Mouse (Mus musculus) cerebellum, postnatal 36 days (tissue): ENCODE results near the gene Fnd3c2.
"Not testable (repeated sequence)": the region's sequence is repeated elsewhere in the genome, so short reads cannot be mapped to it uniquely, and the experiment has no call there.

ENCODE experiments used
- DNase-seq, 2 experiments: peaks; one replicate each; pipeline ENCODE4 v3.0.0; 2021 to 2022; ENCODE audit warnings: mixed read lengths in 2 of 2

Gene Fnd3c2

DNA sequence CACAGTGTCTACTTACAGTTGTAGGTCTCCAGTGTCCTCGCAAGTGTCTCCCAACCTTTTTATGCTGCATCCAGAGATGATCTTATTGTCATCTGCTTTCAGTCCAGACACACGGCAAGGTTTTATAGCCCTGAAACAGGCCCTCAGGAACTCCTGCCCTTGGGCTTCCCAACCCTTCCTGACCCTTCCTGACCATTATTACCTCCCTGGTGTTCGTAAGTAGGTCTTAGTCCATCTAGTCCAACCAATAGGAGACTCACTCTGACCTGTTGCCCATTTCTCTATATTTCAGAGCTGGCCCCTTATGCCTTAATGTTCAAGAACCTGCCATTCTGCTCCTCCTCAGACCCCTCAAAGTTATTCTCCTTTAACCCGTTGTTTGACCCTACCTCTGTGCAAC, at the start of gene Fnd3c2:
Gene Fnd3c2 (minus strand): TSS at position 101 of the 400 bp plus-strand sequence.
- no peak for DNase-seq

DNA sequence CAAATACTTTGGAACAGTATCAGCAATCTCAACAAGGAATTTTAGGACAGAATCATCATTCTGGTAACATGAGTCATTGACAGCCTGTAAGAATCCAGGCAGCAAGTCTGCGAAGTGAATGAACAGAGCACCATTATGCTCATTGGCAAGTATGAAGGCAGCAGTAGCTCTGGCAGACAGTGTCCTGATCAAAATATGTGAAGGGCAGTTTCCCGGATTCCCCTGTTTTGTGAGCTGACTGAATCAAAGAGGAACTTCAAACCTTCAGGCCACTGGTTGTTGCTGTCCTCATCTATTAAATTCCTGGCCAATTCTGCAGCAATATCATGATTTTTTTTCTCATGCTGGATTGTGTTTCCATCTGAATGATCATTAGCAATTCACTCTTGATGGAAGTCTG, 29.3 kb upstream of the Fnd3c2 start:
- DNase-seq, result no peak

- DNase-seq, result no peak
Observed at GRCm38 (mm10) chrX:106221058-106221457, 34.1 kb downstream of the Fnd3c2 start, which contains the start of gene Taf9b. Taf9b (minus strand) TSS chrX:106221158.

- peak; percentile 75 to 81 for DNase-seq
Observed at GRCm38 (mm10) chrX:106219171-106220032, 35.8 kb downstream of the Fnd3c2 start.

DNA sequence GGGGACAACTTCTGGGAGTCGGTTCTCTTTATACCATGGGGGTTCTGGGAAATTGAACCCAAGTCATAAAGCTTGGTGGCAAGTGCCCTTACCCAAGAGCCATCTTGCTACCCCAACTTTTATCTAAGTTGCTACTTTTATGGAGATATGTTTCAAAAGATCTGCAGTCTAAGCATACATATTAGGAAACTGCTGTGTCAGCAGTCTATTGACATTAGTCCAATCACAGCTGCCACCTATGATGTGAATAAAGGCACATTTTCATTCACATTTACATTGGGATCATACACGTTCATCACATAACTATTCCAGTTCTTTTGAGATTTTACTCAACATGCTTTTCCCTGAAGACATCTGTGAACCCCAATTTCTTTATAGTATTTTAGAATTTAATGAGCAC, 46.1 kb downstream of the Fnd3c2 start:
- DNase-seq, result no peak

DNA sequence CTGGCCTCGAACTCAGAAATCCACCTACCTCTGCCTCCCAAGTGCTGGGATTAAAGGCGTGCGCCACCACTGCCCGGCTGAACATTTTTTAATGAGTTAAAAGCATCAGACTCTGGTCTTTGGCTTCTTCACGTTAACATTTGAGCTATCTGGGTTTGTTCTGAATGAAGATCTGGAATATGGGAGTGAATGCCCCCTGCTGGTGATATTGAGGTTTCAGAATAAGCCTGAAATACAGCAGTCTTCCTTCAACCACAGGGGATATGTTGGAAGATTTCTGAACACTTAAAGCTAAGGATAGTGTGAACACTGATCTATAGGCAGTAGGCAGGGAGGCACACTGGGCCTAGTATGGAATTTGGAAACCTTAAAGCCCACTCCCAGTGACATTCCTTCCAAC, 56.3 kb downstream of the Fnd3c2 start:
- DNase-seq, result no peak

DNA sequence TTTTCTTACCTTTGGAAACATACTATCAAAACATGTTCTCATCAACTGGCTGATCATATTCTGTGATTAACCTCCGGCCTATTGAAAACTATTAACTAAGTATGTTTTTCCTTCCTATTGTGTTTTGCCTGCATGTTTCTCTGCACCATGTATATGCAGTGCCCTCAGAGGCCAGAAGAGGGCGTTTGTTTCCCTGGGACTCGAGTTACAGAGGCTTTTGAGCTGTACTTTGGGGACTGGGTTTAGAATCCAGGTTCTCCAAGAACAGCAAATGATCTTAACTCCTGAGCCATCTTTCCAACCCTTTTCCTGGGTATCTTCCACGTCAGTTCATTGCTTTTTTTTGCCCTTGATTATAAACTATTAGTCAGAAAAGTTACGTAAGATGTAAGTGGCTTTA, 57.9 kb downstream of the Fnd3c2 start:
- no peak for DNase-seq

DNA sequence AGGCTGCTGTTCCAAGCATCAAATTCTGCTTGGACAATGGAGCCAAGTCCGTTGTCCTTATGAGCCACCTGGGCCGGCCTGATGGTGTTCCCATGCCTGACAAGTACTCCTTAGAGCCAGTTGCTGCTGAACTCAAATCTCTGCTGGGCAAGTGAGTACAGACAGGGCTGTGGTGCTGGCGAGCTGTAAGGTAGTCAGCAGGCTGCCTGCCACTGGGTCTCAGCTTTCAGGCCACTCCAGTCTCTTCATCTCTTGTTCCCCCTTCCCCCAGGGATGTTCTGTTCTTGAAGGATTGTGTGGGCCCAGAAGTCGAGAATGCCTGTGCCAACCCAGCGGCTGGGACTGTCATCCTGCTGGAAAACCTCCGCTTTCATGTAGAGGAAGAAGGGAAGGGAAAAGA, 60.8 kb downstream of the Fnd3c2 start:
- DNase-seq, result not testable (repeated sequence)

DNA sequence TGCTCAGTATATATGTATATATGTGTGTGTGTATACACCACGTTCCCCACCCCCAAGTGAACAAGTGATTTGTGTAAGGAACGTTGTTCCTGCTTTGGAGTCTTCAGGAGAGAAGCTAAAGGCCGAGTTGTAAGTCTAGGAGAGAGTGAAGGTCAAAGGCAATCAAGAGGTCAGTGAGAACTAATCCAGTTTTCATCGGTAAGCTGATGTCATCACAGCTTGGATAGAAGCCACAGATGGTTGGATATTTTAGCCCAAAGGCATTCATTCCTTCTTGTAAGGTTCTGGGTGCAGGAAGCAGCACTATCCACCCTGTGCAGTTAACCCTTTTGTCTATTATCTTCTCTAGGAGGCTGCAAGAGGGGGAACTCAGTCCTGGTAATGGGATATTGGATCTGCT, 65.1 kb downstream of the Fnd3c2 start:
- no peak for DNase-seq

DNA sequence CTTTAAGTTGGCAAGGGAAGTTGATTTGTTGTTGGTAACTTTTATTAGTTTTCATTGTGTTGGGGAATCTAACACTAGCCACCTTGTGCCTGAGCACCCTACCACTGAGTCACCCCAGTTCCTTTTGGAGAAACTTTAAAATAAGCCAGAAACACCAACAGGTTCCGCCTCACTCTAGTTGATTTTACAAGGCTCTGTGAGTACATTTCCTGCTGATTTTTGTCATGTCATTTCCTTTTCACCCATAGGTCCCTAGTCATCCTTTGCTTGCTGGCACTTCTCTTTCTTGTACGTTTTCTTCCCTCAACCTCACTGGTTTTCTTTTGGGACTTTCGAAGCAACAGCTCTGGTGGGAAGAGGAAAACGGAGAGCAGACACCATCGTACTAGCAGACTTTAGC, 65.8 kb downstream of the Fnd3c2 start:
- no peak for DNase-seq

- peak; percentile 9 to 21 for DNase-seq
Observed at GRCm38 (mm10) chrX:106187737-106188136, 67.4 kb downstream of the Fnd3c2 start.

- DNase-seq, result peak; percentile 83 to 93
Observed at GRCm38 (mm10) chrX:106186713-106187649, 68.2 kb downstream of the Fnd3c2 start, which contains the start of gene Pgk1. Pgk1 (plus strand) TSS chrX:106187100.

GRCm38 (mm10) chrX:106185706-106186105, 69.5 kb downstream of the Fnd3c2 start:
- no peak for DNase-seq
